Mouse (Mus musculus) G1E (cell line): Measurements from ENCODE around the gene Ifnlr1.

ENCODE experiments used
- CTCF ChIP-seq: IDR thresholded peaks from 2 replicates; pipeline ENCODE4 v1.5.1; 2012; ENCODE audit warnings: low read depth, low read length, inconsistent platforms, mixed read lengths
- GATA1 ChIP-seq: IDR thresholded peaks from 2 replicates; pipeline ENCODE4 v1.6.1; 2012; ENCODE audit warnings: borderline replicate concordance, low read length, inconsistent platforms, mixed read lengths
- GATA2 ChIP-seq: IDR thresholded peaks from 2 replicates; pipeline ENCODE4 v1.6.1; 2012; ENCODE audit warnings: low read depth, low read length, inconsistent platforms, borderline replicate concordance
- POLR2AphosphoS5 ChIP-seq: IDR thresholded peaks from 2 replicates; pipeline ENCODE4 v1.6.1; 2012; ENCODE audit warnings: low read depth, low read length, inconsistent platforms; ENCODE audit not compliant: insufficient replicate concordance
- TAL1 ChIP-seq: conservative IDR thresholded peaks from 2 replicates; pipeline ENCODE4 v1.6.1; 2012; ENCODE audit warnings: low read depth, low read length, inconsistent platforms, mixed read lengths

DNA sequence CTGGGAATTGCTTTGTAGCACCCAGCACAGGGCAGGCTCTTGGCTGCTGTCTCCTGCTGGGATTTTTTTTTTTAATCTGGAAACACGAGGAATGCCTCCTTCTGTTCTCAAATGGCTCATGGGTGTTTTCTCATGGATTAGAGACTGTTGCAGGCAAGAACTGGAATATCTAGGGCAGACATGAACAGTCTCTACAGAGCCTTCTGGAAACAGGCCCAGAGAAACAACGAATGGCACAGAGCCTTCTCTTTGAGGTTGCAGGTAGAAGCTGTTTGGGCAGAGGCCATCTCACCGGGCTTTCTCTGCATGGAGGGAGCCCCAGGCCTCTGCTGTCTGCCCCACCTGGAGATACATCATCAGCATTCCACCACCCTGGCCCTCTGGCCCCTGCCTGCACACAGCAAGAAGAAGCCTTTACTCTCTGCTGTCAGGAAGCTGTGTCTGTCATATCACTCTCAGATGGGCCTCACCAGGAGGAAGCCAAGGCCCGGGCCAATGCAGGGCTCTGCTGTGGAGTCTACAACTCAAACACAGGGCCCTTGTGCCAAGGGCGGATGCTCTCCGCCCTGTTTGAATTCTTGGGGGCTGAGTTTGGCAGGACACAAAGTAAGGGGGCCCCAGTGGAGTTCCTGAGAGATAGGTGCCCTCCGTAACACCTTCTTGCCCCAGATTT is 66.2 kb downstream of the Ifnlr1 start:
- TF ChIP-seq CTCF (no peak), POLR2AphosphoS5 (no peak), GATA1 (no peak), TAL1 (no peak), GATA2 (no peak)
